Mouse (Mus musculus) splenic B cell, adult 2 months (primary cell): ENCODE results near the gene Magt1.
"Not testable (repeated sequence)": the region's sequence is repeated elsewhere in the genome, so short reads cannot be mapped to it uniquely, and the experiment has no call there.

Source experiments
- DNase-seq: peaks from one replicate; pipeline ENCODE4 v3.0.0-alpha.2; 2011; ENCODE audit warnings: low read depth, low spot score
- H3K27me3 ChIP-seq: 2 replicates; pipeline ENCODE4 v1.6.1; 2012; ENCODE audit warnings: mild to moderate bottlenecking, low read length, moderate library complexity, mixed read lengths; ENCODE audit not compliant: control insufficient read depth, poor library complexity, insufficient read depth, severe bottlenecking
- H3K36me3 ChIP-seq: 2 replicates; pipeline ENCODE4 v1.6.1; 2012; ENCODE audit warnings: mild to moderate bottlenecking, low read length, moderate library complexity, mixed read lengths; ENCODE audit not compliant: control insufficient read depth, poor library complexity, insufficient read depth, severe bottlenecking

Gene Magt1

DNA sequence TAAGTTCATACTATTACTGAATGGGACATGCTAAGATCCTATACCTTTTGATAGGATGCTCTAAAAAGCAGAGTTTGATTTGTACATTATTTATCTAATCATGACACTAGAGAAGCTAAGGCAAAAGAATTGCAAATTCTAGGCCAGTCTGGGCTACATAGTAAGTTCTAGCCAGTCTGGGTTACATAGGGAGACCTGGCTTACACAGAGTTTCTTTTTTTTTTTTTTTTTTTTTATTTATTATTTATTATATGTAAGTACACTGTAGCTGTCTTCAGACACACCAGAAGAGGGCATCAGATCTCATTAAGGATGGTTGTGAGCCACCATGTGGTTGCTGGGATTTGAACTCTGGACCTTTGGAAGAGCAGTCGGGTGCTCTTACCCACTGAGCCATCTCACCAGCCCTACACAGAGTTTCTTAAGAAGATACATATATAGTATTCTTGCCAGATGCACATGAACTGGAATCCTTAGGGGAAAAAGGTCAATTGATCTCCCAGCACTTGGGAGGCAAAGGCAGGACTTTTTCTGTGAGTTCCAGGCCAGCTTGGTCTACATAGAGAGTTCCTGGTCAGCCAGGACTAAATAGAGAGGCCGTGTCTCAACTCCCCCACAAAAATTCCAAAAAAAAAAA lies 3.2 kb upstream of the Magt1 start:
- not testable (repeated sequence) for H3K27me3 ChIP-seq, H3K36me3 ChIP-seq, DNase-seq

DNA sequence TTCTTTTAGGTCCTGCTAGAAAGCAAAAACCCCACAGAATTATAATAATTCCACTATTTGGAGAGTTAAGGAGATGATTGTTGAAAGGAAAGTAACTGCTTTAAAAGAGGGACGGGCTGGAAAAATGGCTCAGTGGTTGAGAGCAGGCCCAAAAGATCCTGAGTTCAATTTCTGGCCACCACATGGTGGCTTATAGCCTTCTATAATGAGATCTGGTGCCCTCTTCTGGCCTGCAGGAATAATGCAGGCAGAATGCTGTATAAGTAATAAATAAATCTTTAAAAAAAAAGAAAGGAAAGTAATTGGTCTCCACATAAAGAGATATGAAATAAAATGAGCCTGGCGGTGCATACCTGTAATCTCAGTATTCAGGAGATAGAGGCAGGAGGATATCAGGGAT lies 1.5 kb upstream of the Magt1 start:
- no peaks in the 10 kb centered on the region for H3K36me3 ChIP-seq
- H3K27me3 ChIP-seq = no peaks in the 10 kb centered on the region
- peak; percentile 71 for DNase-seq

DNA sequence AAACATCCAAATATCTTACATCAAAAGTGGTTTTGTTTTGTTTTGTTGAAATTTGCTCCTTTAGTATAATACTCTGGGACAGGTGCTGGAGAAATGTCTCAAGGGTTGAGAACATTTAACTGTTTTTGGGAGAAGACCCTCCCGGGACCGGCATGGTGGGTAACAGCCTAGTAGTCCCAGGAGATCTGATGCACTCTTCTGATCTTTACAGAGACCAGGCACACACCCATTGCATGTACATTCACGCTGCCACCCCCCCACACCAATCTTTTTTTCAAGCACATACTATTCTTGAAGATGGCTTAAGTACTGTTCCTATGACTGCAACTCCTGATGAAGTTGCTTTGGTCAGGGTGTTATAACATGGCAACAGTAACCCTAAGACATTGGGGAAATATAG lies 853 bp upstream of the Magt1 start:
- DNase-seq = peak; percentile 4
- no peaks in the 10 kb centered on the region for H3K36me3 ChIP-seq
- H3K27me3 ChIP-seq = no peaks in the 10 kb centered on the region

DNA sequence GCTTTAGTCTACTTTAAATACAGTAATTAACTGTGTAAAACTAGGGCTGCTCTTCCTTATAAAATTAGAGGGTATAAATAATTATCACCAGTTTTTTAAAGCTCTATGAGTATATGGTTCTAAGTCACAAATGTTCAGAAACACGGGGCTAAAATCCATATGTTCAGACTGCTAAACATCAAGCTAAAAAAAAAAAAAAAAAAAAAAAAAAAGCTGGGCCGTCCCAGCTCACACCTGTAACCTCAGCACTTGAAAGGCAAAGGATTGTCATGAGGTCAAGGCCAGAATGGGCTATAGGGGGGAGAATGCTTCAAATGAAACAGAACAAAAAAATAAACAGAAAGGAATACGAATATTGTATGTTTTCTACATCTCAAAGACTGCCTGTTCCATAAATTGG lies 944 bp downstream of the Magt1 start:
- no peak for DNase-seq
- H3K27me3 ChIP-seq = no peaks in the 10 kb centered on the region
- no peaks in the 10 kb centered on the region for H3K36me3 ChIP-seq

DNA sequence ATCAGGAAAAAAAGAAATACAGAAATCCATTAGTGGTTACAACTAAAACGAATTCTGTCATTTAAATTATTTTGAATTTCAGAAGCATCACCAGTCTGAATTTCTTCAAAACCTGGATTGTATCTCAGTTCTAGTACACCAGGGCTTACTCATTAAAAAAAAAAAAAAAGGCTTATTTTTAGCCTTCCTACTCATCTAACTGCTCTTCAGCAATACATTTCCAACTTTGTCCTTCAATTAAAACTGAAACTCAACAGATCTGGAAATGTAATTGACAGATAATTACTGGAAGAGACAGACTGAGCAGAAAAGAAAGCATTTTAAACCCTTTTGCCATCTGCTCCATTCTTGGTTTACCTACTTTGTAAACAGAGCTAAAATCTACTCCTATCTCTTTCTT lies 10.1 kb downstream of the Magt1 start:
- H3K36me3 ChIP-seq = no peaks in the 10 kb centered on the region
- DNase-seq = no peak
- H3K27me3 ChIP-seq = no peaks in the 10 kb centered on the region

DNA sequence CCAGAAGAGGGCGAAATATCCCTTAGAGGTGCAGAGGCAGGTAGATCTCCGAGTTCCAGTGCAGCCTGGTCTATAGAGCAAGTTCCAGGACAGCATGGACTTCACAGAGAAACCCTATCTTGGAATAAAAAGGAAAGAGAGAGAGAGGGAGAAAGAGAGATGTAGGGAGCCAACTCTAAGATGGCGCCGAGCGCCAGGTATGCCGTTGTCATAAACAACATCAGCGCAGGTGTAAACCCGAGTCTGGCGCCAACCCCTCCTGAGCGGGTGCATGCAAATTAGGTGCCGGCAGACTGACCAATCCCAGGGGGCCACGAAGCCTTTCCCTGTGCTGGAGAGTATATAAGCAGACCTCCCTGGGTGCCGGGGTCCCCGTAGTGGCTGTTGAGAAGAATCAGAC lies 54.6 kb downstream of the Magt1 start:
- not testable (repeated sequence) for H3K36me3 ChIP-seq, DNase-seq, H3K27me3 ChIP-seq

DNA sequence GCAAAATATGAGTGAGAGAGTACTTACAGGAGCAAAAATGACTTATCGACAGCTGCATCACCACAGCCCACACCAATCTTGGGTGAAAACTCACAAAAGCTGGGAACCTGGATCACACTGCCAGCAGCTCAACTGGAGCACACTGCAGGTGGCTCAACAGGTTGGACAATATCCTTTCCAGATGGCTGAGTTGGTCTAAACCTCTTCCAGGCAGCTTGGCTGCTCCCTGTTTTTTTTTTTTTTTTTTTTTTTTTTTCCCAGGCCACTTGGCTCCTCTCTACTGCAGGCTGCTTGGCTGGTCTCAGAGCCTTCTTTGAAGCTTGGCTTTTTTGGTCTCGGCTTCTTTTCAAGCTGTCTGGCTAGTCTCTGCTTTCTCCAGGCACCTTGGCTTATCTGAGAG lies 57.7 kb downstream of the Magt1 start:
- DNase-seq = no peak
- Histone ChIP-seq H3K27me3 (no peaks in the 10 kb centered on the region), H3K36me3 (no peaks in the 10 kb centered on the region)

DNA sequence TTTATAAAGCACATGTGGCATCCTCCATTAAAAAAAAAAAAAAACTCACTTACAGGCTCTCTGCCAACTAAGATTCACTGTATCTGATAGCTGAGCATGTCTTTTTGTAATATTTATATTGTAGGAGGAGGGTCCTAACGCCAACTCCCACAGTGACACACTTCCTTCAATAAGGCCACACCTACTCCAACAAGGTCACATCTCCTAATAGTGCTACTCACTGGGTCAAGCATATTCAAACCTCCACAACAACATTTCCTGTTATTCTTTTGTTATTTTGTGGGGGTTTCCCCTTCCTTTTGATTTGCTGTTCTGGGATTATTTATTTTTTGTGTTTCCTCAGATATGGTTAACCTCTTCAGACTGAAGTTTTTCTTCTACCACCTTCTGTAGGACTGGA lies 65.3 kb downstream of the Magt1 start:
- no peaks in the 10 kb centered on the region for H3K27me3 ChIP-seq
- no peaks in the 10 kb centered on the region for H3K36me3 ChIP-seq
- DNase-seq = no peak

DNA sequence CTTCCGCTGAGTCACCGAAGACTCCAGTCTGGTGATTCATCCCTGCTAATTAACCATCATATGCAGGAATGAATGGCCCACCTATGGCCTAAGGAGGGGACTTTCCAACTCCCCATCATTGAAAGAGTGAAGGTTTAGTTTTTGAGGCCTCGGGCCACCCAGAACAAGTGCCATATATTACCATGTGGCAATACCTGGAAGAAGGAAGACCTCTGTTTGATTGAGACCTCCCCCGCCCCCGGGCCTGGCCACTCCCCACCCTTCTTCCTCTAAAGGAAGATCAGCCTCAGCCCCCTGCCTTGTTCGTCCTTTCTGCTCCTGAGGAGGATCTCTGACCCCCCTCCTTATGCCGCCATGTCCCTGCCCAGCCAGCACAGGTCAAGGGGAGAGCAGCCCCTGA lies 72.5 kb downstream of the Magt1 start:
- DNase-seq = no peak
- H3K36me3 ChIP-seq = no peaks in the 10 kb centered on the region
- H3K27me3 ChIP-seq = no peaks in the 10 kb centered on the region

DNA sequence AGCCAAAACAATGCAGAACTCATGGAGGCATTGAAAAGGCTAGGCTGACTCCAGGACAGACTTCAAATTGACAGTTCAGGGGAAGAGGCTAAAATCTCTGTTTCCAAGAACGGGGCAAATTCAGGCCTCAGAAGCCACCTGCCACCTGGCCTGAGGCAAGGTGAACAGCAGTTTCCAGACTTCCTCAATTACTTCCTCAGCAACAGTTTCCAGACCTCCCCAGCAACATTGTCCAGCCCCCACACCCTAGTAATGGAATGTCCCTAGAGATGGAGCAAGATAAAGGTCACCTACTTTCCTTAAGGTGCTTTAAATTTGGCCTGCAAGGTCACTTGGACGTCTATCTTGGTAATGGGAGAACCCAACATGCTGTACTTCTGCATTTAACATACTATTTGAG lies 74.0 kb downstream of the Magt1 start:
- no peaks in the 10 kb centered on the region for H3K27me3 ChIP-seq
- no peak for DNase-seq
- no peaks in the 10 kb centered on the region for H3K36me3 ChIP-seq

DNA sequence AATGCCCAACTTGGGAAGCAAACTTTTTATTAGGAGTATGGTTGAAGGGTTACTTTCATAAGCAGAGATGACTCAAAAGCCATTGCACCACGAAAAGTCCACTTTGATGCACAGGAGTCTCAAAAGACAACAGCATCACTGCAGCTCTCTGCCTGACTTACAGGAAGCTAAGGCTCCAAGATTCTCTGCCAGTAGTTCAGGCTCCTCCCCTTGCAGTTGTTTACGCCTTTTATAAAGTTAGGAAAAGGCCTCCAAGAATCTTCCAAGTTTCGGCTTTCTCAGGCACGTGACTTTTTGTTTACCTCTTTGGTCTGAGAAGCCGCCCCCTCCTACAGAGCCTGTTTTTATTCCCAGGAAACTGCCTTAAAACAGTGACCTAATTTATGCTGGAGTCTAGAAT lies 77.4 kb downstream of the Magt1 start:
- Histone ChIP-seq H3K36me3 (no peaks in the 10 kb centered on the region), H3K27me3 (no peaks in the 10 kb centered on the region)
- no peak for DNase-seq

DNA sequence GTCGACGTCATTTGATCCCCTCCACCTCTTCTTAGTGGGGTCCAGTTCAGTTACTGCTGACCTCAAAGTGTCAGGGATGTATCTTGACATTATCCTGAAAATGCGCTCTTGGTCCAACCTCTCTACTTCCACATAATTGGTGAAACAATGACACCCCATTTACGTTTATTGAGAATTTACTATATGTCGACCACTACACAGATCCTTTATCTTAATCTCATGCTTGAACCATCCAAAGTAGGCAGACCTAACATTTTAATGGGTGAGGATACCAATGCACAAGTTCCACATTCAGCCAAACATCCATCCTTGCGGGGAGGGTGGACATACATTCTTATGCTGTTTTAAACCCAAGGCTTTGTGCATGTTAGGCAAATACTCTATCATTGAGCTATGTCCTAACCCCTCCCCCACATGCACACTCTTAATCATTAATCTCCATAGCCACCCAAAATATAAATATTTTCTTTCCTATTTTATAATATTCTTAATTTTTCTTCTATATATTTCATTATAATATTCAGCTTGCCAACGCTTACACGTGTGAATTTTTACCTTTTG lies 82.1 kb downstream of the Magt1 start:
- no peak for DNase-seq
- H3K36me3 ChIP-seq = no peaks in the 10 kb centered on the region
- no peaks in the 10 kb centered on the region for H3K27me3 ChIP-seq

DNA sequence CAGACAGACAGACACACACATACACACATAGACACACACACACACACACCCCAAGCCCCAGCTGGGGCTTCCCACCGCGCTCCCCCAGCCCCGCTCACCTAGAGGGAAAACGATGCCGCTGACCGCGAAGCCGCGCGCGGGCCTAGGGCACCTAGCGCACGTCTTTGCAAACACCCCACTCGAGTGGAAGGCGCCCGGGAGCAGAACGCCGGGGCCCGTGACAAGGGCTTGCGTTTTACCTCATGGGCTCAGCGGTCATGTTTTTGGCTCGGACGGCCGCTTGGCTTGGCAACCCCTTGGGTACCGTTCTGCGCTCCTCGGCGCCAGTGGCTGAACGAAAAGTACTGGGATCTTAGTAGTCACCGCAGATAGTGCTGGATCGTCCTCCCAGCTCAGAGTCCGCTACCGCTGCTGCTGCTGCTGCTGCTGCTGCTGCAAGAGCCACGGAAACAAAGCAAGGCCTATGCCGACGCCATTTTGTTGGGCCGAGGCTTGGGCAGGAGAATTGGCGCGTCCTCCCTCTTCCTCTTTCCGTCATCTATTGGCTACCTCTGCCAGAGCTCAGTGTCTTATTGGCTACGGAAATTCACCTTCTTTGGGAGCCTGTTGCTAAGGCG lies 82.7 kb downstream of the Magt1 start, which contains the start of gene Atrx:
TSS of gene Atrx (minus strand) at position 543 of the 617 bp plus-strand sequence.
- Histone ChIP-seq H3K27me3 (no peaks in the 10 kb centered on the region), H3K36me3 (no peaks in the 10 kb centered on the region)
- peak; percentile 80 for DNase-seq

DNA sequence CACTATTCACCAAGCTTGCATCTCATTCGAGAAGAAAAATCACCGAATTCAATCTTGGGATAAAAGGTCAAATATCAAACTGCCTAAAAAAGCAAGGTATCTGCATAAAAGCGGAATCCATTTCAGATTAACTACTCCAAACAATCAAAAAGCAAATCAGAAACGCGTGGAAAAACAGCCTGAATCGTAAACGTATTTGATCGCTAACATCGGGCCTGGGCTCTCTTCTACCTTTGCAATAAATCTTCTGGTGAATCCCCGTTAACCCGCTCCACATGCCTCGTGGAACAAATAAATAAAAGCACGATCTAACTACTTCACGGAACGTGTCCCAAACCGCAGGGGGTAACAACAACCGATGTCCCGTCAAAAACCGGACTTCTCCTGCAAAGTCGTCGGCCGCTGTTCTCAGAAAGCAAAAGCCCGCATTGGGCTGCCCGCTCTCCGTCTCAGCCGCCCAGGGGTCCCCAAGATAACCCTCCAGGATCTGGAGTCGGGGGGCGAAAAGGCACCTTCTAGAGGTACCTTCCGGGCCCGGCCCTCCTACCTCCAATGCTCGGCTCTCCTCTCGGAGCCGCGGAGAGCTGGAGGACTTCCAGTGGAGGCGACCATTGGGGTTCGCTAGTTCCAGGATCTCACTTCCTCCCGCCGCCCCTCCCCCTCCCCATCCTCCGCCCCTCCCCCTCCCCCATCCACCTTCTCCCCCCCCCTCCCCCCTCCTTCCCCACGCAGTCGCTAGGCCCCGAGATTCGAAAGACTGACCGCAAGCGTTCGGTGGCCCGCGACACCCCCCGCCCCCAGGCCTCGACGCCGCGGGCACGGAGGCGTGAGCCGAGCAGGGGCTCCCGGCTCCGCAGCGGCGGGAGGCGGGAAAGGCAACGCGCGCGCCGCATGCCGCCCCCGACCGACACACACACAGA lies 83.5 kb downstream of the Magt1 start:
- peak; percentile 60 for DNase-seq
- Histone ChIP-seq H3K36me3 (no peaks in the 10 kb centered on the region), H3K27me3 (no peaks in the 10 kb centered on the region)
